Mouse (Mus musculus) C2C12 (cell line): ENCODE results near the gene Nxph3.

Source experiments
- CEBPB ChIP-seq: IDR thresholded peaks from one replicate; pipeline ENCODE4 v1.6.1; 2011; ENCODE audit warnings: low read depth, mild to moderate bottlenecking, control low read depth, moderate library complexity
- CTCF ChIP-seq: IDR thresholded peaks from one replicate; pipeline ENCODE4 v1.5.1; 2011; ENCODE audit not compliant: control insufficient read depth, insufficient read depth, insufficient read length
- FOSL1 ChIP-seq: IDR thresholded peaks from one replicate; pipeline ENCODE4 v1.8.0; 2011; ENCODE audit warnings: mild to moderate bottlenecking, low read length; ENCODE audit not compliant: poor library complexity, insufficient read depth, severe bottlenecking
- MAX ChIP-seq: IDR thresholded peaks from one replicate; pipeline ENCODE4 v1.6.1; 2011; ENCODE audit warnings: mild to moderate bottlenecking, control low read depth
- MYOD1 ChIP-seq: IDR thresholded peaks from one replicate; pipeline ENCODE4 v1.6.1; 2011; ENCODE audit warnings: low read depth; ENCODE audit not compliant: control insufficient read depth, insufficient read length
- MYOG ChIP-seq: IDR thresholded peaks from one replicate; pipeline ENCODE4 v1.6.1; 2011; ENCODE audit not compliant: control insufficient read depth, insufficient read length; ENCODE audit errors: extremely low read depth
- USF1 ChIP-seq: IDR thresholded peaks from one replicate; pipeline ENCODE4 v1.6.1; 2011; ENCODE audit warnings: low read depth, mild to moderate bottlenecking, control low read depth, moderate library complexity

DNA sequence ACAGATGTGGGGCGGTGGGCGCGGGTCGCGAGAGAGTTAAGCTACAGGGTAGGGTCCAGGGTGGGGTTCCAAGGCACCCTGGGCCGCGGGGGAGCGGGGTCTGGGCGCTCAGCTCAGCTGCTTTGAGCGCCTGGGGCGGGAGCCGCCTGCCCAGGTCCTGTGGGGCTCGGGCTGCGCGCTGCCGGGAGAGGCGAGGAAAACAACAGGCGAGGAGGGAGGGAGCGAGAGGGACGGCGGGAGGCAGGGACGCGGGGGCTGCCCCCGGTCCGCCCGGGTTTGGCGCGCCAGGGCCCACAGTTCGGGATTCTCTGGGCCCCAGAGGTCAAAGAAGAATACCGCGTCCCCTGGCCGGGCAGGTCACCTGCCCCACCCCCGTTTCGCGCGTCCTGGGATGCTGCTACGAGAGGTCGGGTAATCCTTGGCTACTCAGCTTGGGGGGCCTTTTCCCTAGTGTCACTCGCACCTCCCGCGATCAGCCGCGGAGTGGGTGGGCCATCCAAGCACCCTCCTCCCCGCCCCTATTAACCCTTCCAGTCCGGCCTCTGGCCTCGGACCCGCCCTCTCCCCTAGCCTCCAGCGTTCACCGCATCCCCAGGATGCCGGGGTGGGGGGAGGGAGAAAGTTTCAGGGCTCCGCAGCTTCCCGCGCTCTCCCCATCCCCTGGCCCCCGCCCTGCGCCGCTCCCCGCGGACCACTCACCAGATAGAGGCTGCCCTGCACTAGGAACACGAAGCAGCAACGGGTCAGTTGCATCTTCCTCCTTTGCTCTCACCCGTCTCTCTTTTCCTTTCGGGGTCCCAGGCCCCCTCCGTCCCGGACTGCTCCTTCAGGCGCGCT lies 691 bp downstream of the Nxph3 start:
- no peak for TF ChIP-seq CTCF
- TF ChIP-seq MYOG: no peak
- TF ChIP-seq USF1: no peak
- TF ChIP-seq MAX: no peak
- TF ChIP-seq CEBPB: no peak
- no peak for TF ChIP-seq MYOD1
- no peak for TF ChIP-seq FOSL1
